Mouse (Mus musculus) kidney, adult 9 months (tissue): Measurements from ENCODE around the gene Atf5.

ENCODE experiments used
- DNase-seq: peaks from one replicate; pipeline ENCODE4 v3.0.0; 2022

Atf5 gene

GRCm38 (mm10) chr7:44819391-44819790 lies 2.9 kb upstream of the Atf5 start:
- no peak for DNase-seq

- no peak for DNase-seq
Observed at GRCm38 (mm10) chr7:44818751-44819235, 2.3 kb upstream of the Atf5 start.

- no peak for DNase-seq
Observed at GRCm38 (mm10) chr7:44818164-44818563, 1.7 kb upstream of the Atf5 start.

- no peak for DNase-seq
Observed at GRCm38 (mm10) chr7:44817441-44817840, 983 bp upstream of the Atf5 start.

GRCm38 (mm10) chr7:44815721-44816469 lies 563 bp downstream of the Atf5 start, which contains the start of the genes Nup62 and Il4i1:
TSS of gene Nup62 (plus strand) at chr7:44816088.
TSS of gene Il4i1 (plus strand) at chr7:44816387.
- DNase-seq = peak; percentile 99

GRCm38 (mm10) chr7:44814952-44815553 lies 1.4 kb downstream of the Atf5 start:
- peak; percentile 37 for DNase-seq

GRCm38 (mm10) chr7:44814423-44814822 lies 2.0 kb downstream of the Atf5 start:
- no peak for DNase-seq

GRCm38 (mm10) chr7:44813985-44814384 lies 2.5 kb downstream of the Atf5 start:
- DNase-seq = no peak

GRCm38 (mm10) chr7:44812651-44813325 lies 3.7 kb downstream of the Atf5 start:
- no peak for DNase-seq

GRCm38 (mm10) chr7:44810819-44811557 lies 5.5 kb downstream of the Atf5 start:
- DNase-seq = no peak

GRCm38 (mm10) chr7:44810365-44810764 lies 6.1 kb downstream of the Atf5 start:
- DNase-seq = no peak

- no peak for DNase-seq
Observed at GRCm38 (mm10) chr7:44809466-44809865, 7.0 kb downstream of the Atf5 start.

GRCm38 (mm10) chr7:44808927-44809326 lies 7.5 kb downstream of the Atf5 start:
- no peak for DNase-seq

- DNase-seq = no peak
Observed at GRCm38 (mm10) chr7:44792781-44793180, 23.7 kb downstream of the Atf5 start.

- DNase-seq = no peak
Observed at GRCm38 (mm10) chr7:44790066-44790465, 26.4 kb downstream of the Atf5 start.

- DNase-seq = no peak
Observed at GRCm38 (mm10) chr7:44789531-44789930, 26.9 kb downstream of the Atf5 start.

GRCm38 (mm10) chr7:44780101-44780500 lies 36.4 kb downstream of the Atf5 start:
- DNase-seq = no peak

- no peak for DNase-seq
Observed at GRCm38 (mm10) chr7:44776849-44777498, 39.5 kb downstream of the Atf5 start.

GRCm38 (mm10) chr7:44772591-44773204 lies 43.8 kb downstream of the Atf5 start:
- no peak for DNase-seq

- peak; percentile 79 for DNase-seq
Observed at GRCm38 (mm10) chr7:44770046-44770578, 46.3 kb downstream of the Atf5 start.

GRCm38 (mm10) chr7:44768129-44768528 lies 48.3 kb downstream of the Atf5 start:
- no peak for DNase-seq
